Mouse (Mus musculus) lung, adult 2 months (tissue): Measurements from ENCODE around the gene Dntt. TPM values are rescaled to one million over a fixed set of nuclear protein-coding genes. Genes with fewer than 3 reads are reported as not detected.
A peak's percentile ranks its signal among the peaks of the same experiment; 100 is the strongest.

Experiments
- DNase-seq: peaks from one replicate; pipeline ENCODE4 v3.0.0; 2022
- H3K4me1 ChIP-seq: fragments of 200-500 bp; 2 replicates; pipeline ENCODE4 v1.6.1; 2011; ENCODE audit warnings: low read length; ENCODE audit not compliant: control insufficient read depth, insufficient read depth
- H3K4me3 ChIP-seq: fragments of 200-500 bp; replicated peaks from 2 replicates; pipeline ENCODE3; 2011; ENCODE audit warnings: low read depth, mild to moderate bottlenecking, control low read depth, low read length; ENCODE audit errors: extremely low read depth
- CTCF ChIP-seq: fragments of 200-500 bp; IDR thresholded peaks from 2 replicates; pipeline ENCODE4 v1.5.1; 2011; ENCODE audit warnings: mild to moderate bottlenecking, low read length, control low read depth; ENCODE audit not compliant: insufficient read depth
- POLR2A ChIP-seq: fragments of 200-500 bp; IDR thresholded peaks from 2 replicates; pipeline ENCODE4 v1.6.1; 2011; ENCODE audit warnings: low read depth, mild to moderate bottlenecking, control low read depth, low read length, borderline replicate concordance; ENCODE audit errors: extremely low read depth
- WGBS: fragments of 180-500 bp; shearing (Covaris S2); methylation state at CpG from one replicate; pipeline ENCODE4 v1.1.7; 2018; 5-methylcytosine and 5-hydroxymethylcytosine counted together
- polyA plus RNA-seq: library from polyadenylated mRNA; depleted of rRNA; stranded (reverse); fragments of >200 nt; gene quantifications from 2 replicates; pipeline ENCODE4 v1.2.3, GENCODE M21; 2012

Dntt gene
- polyA plus RNA-seq, 1 experiment = 0.11 TPM

DNA sequence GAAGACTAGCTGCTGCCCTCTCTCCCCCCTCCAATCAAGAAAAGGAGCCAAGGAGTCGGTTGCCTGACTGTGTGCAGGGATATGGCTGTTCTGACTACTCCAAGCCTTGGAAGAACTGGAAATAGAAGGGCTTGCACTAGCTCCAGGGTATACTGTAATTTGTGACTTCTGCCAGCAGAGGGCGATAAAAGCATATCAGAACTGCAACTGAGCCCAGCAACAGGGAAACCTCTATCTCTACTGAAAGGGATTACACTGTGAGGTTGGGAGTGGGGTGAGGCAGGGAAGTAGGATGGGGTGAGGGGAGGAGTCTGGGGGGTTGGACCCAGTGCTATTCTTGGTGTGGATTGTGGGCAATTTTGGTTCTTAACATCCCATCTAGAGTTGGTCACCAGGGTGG, 57.6 kb downstream of the Dntt start:
- no peak overlapping the region for H3K4me3 ChIP-seq
- no peaks in the 10 kb centered on the region for H3K4me1 ChIP-seq
- TF ChIP-seq POLR2A (no peak), CTCF (peak; percentile 29; the same call in 1 of the 2 replicates)
- peak; percentile 45 for DNase-seq
- 2% methylated on average over 2 of the region's 2 CpGs for WGBS

DNA sequence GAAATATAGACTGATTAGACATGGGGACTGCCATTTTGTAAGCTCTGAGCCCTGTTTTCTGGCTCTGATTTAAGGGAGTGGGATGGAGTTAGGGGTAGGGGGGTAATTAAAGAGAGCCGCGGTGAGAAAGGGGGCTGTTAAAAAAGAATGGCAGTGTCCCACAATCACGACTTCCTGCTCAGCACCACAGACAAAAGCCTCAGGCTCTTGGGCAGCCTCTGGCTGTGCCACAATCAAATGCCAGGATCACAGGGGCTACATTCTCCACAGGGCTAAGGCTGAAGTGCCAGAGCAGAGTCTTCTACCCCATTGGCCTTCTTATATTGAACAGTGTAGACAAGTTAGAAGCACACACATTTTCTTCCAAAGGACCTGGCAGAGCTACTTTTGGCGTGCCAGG, 58.8 kb downstream of the Dntt start:
- Histone ChIP-seq H3K4me3 (no peak overlapping the region), H3K4me1 (no peaks in the 10 kb centered on the region)
- TF ChIP-seq POLR2A (no peak), CTCF (no peak)
- DNase-seq = no peak
- 56% methylated on average over 4 of the region's 4 CpGs for WGBS

DNA sequence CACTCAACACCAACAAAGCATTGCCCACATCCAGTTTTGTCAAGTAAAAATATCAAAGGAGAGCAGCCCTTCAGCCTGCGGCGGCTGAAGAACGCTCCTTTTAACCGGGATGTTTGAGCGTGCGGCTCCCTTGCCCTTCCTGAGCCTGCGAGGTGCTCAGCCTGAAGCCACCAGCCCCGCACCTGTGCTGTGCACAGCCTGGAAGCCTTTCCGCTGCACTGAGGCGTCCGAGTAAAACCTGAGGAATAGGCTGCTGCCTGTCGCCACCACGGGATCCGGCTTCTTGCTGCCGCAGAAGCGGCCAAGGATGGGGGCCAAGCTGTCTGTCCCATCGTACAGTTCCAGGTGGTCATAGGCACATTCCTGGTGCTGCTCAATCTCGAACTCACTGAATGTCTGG, 59.4 kb downstream of the Dntt start:
- no peak for DNase-seq
- 35% methylated on average over 18 of the region's 18 CpGs for WGBS
- H3K4me3 ChIP-seq = no peak overlapping the region
- H3K4me1 ChIP-seq = no peaks in the 10 kb centered on the region
- TF ChIP-seq CTCF (no peak), POLR2A (no peak)

DNA sequence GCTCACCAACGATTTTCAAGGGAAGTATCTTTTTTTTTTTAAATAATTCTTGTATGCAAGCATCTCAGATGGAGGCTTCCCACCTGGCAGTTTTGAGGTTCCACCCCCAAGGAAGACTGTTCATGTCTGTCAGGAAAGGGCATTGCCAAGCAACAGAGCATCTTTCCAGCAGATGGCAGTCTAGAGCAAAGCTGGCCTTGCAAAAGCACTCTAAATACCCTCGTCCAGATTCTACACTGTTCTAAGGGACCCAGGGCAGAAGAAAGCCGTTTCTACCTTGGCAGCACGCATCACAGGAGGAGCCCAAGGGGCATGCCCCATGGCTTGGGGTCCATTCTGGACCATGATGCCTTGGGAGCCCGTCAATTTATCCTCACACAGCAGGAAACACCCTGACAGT, 60.8 kb downstream of the Dntt start:
- 9% methylated on average over 5 of the region's 5 CpGs for WGBS
- peak; percentile 29 for DNase-seq
- TF ChIP-seq CTCF = peak; percentile 69
- no peak for TF ChIP-seq POLR2A
- Histone ChIP-seq H3K4me1 (no peaks in the 10 kb centered on the region), H3K4me3 (no peak overlapping the region)

DNA sequence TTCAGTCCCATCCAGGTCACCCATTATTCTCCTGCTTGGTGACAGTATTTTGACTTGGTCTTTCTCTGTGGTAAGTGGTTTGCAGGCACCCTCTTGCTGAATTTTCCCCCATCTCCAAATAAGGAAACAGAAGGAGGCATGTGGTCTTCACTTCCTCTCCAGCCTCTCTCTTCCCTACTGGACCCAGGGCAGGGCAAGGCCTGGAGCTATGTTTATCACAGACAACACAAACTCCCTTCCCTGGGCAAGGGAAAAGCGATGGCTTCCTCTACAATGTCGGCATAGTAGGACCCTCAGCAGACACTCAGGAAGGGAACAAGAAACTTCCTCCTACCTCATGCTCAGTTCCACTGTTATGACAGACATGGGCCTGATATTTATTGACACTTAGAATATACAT, 62.8 kb downstream of the Dntt start:
- Histone ChIP-seq H3K4me1 (no peaks in the 10 kb centered on the region), H3K4me3 (no peak overlapping the region)
- whole genome bisulfite sequencing = 41% methylated on average over 2 of the region's 2 CpGs
- no peak for DNase-seq
- no peak for TF ChIP-seq CTCF
- no peak for TF ChIP-seq POLR2A

DNA sequence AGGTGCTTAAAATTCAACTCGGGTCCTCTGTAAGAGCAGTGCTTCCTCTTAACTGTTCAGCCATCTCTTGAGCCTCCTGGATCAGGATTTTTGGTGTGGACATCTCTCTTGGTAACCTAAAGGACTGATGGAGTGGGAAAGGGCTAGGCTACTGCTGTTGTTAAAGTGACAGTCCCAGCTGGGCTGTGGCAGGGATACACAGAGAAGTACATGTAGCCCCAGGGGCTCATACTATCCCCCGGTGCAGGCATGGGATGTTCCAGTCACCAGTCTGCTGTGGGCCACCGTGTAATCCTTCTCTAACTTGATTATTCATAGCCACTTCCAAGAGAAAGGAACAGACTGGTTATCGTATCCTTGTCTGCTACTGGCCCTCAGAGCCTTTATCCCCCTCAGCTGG, 68.0 kb downstream of the Dntt start:
- TF ChIP-seq POLR2A (no peak), CTCF (no peak)
- Histone ChIP-seq H3K4me1 (no peaks in the 10 kb centered on the region), H3K4me3 (no peak overlapping the region)
- DNase-seq = no peak
- 67% methylated on average over 4 of the region's 4 CpGs for WGBS

DNA sequence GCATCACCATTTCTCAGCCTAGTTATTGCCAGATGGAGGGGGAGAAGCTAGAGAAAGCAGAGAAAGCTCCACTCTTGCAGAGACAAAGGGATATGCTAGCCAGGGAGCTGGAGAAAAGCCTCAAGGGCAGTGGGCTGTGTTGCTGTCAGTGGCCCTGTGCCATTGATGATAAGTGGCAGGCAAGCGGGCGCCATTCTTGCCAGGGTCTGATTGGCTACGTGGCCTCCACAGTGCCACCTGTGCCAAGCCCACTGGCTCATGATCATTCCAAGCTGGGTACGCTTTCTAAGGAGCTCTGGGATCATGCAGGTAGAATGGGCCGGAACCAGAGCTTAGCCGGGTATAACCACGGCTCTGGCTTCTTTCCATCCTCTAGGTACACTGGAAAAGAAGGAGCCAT, 71.8 kb downstream of the Dntt start:
- Histone ChIP-seq H3K4me1 (no peaks in the 10 kb centered on the region), H3K4me3 (no peak overlapping the region)
- TF ChIP-seq CTCF (no peak), POLR2A (no peak)
- 90% methylated on average over 7 of the region's 7 CpGs for WGBS
- DNase-seq = no peak

DNA sequence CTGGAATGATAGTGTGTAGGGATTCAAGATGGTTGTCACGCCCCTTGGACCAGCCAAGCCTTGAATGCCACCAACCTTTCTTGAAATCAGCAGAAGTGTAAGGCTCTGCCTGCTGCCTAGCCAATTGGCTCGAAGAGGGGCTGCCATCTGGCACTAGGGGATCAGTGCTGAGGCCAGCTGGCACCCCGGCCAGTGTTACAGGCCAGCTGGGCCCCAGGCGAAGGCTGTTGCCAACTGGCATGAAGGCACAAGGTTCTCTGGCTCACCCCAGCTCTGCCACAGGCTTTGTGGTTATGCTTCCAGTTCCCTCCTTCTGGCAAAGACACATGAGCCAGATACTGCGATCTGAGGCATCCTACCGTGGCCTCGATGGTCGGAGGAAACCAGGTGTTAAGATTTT, 72.3 kb downstream of the Dntt start:
- no peak for DNase-seq
- 65% methylated on average over 8 of the region's 8 CpGs for WGBS
- no peak for TF ChIP-seq POLR2A
- no peak for TF ChIP-seq CTCF
- H3K4me1 ChIP-seq = no peaks in the 10 kb centered on the region
- no peak overlapping the region for H3K4me3 ChIP-seq

DNA sequence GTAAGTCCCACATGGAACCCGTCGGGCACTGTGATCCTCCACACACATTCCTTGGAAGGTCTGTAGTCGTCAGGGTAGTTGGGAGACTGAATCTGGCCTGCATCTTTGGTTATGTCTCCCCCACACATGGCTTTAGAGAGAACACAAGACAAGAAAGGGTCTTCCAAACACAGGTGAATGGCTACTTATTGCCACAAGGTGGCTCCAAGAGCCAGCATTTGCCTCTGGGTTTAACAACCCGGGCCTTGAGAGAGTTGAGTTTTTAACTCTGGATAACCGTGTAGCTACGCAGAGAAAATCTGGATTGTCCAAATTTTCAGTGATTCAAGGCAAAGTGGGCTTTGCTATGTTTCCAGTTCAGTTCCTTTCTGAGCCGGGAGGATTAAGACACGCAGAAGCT, 75.8 kb downstream of the Dntt start:
- Histone ChIP-seq H3K4me3 (no peak overlapping the region), H3K4me1 (no peaks in the 10 kb centered on the region)
- no peak for DNase-seq
- WGBS = 49% methylated on average over 8 of the region's 8 CpGs
- TF ChIP-seq CTCF = 0 out of 2 replicates have a peak, but pooled peaks have one; percentile 1
- TF ChIP-seq POLR2A = no peak

DNA sequence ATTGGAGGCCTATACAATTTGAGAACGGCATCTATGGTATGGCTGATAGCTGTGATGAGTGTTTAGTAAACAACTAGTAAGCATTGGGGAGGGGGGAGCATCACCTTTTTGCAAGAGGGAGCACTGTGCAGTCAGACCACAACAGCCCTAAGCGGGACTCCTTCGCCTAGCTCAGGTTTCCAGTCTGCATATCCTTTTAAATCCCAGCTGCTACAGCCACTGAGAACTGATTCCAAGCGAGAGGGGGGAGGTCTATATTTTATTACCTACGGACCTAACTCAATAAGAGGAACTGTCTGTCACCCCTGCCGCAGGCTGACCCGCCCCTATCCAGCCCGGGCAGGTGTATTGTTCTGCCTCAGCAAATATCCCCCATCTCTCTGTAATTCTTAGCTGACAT, 78.5 kb downstream of the Dntt start:
- DNase-seq = no peak
- TF ChIP-seq CTCF (no peak), POLR2A (no peak)
- 68% methylated on average over 8 of the region's 8 CpGs for WGBS

More for the DNA sequence above, 78.5 kb downstream of the Dntt start:
- no peak overlapping the region for H3K4me3 ChIP-seq
- no peaks in the 10 kb centered on the region for H3K4me1 ChIP-seq
